Mouse (Mus musculus) forebrain, embryonic 16.5 days (tissue): ENCODE measurements around the gene Smap1. TPM values are rescaled to one million over a fixed set of nuclear protein-coding genes. Genes with fewer than 3 reads are reported as not detected.
A peak's percentile ranks its signal among the peaks of the same experiment; 100 is the strongest.

Experiments used
- ATAC-seq: fragments of 200-750 bp; cut with Nextera tagmentation; 2 replicates; pipeline ENCODE4 v1.8.0; 2017; ENCODE audit warnings: mild to moderate bottlenecking, moderate library complexity
- H3K27ac ChIP-seq: fragments of 300-500 bp; sonication (generic); 2 replicates; pipeline ENCODE4 v1.5.1; 2014; ENCODE audit warnings: low read length, control low read depth
- H3K27me3 ChIP-seq: fragments of 300-500 bp; sonication (generic); replicated peaks from 2 replicates; pipeline ENCODE4 v1.6.1; 2014; ENCODE audit warnings: low read length; ENCODE audit not compliant: control insufficient read depth, insufficient read depth
- H3K36me3 ChIP-seq: fragments of 300-500 bp; sonication (generic); 2 replicates; pipeline ENCODE4 v1.6.1; 2014; ENCODE audit not compliant: control insufficient read depth, insufficient read depth
- H3K4me1 ChIP-seq: fragments of 300-500 bp; sonication (generic); replicated peaks from 2 replicates; pipeline ENCODE4 v1.6.1; 2014; ENCODE audit warnings: low read length; ENCODE audit not compliant: control insufficient read depth, insufficient read depth
- H3K4me2 ChIP-seq: fragments of 300-500 bp; sonication (generic); 2 replicates; pipeline ENCODE4 v1.6.1; 2014; ENCODE audit warnings: mild to moderate bottlenecking, low read length, control low read depth
- H3K4me3 ChIP-seq: fragments of 300-500 bp; sonication (generic); replicated peaks from 2 replicates; pipeline ENCODE4 v1.5.1; 2014; ENCODE audit warnings: mild to moderate bottlenecking, low read length, control low read depth
- H3K9ac ChIP-seq: fragments of 300-500 bp; sonication (generic); replicated peaks from 2 replicates; pipeline ENCODE4 v1.6.1; 2014; ENCODE audit warnings: low read depth, low read length, control low read depth
- H3K9me3 ChIP-seq: fragments of 300-500 bp; sonication (generic); 2 replicates; pipeline ENCODE4 v1.6.1; 2016; ENCODE audit warnings: low read length; ENCODE audit not compliant: control insufficient read depth
- WGBS: fragments of 180-500 bp; shearing (Covaris S2); extraction: QIAGEN DNeasy Blood & Tissue Kit; methylation state at CpG from one replicate; pipeline ENCODE4 v1.1.7; 2014; 5-methylcytosine and 5-hydroxymethylcytosine counted together
- polyA plus RNA-seq: library from polyadenylated mRNA; unstranded; fragments of >200 nt; fragmentation: Nextera tagmentation; extraction: Ambion mirVana; gene quantifications from 2 replicates; pipeline ENCODE4 v1.2.1, GENCODE M21; 2015

The Smap1 gene
- polyA plus RNA-seq, 1 experiment from 2014 or later = 85.7 TPM

DNA sequence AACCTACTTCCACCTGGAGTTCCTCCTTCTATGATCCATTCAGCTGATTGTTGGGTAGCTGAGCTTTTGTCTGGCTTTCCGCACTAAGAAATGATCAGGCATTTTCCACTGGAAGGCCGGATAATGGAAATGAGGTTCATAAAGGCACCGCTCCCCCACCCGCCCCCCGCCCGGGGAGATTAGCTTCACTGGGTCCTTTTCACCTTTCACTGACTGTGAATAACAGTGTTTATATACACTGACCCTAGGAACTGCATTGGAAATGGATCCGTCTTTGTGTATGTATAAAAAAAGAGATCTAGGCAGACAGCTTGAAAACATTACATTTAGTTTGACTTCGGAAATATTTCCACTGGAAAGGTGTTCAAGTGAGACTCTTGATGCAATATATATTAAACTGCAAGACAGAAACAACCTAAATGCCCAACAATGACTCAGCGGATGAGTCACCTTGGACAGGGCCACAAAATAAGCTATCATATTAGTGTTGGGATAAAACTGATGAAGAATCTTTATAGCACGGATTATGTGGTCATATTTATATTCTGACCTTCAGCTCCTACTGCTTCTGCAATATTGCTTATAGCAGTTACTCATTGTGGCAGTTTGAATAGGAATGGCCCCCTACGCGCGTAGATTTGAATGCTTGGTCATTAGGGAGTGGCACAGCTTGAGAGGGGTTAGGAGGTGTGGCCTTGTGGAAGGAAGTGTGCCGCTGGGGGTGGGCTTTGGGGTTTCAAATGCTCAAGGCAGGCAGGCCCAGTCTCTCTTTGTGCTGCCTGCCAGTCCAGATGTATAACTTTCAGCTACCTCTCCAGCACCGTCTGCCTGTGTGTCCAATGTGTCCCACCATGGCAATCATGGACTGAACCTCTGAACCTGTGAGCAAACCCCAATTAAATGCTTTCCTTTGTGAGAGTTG lies 26.9 kb upstream of the Smap1 start:
- no peak for ATAC-seq
- H3K27me3 ChIP-seq = no peaks in the 10 kb centered on the region
- no peak overlapping the region for H3K9ac ChIP-seq
- H3K36me3 ChIP-seq = no peaks in the 10 kb centered on the region
- no peak overlapping the region for H3K27ac ChIP-seq
- no peaks in the 10 kb centered on the region for H3K9me3 ChIP-seq
- 41% methylated on average over 15 of the region's 15 CpGs for WGBS
- no peaks in the 10 kb centered on the region; the same call in 1 of the 2 replicates for H3K4me1 ChIP-seq
- H3K4me3 ChIP-seq = no peak overlapping the region
- no peak overlapping the region for H3K4me2 ChIP-seq

GRCm38 (mm10) chr1:23948290-23948689 lies 26.2 kb upstream of the Smap1 start:
- no peaks in the 10 kb centered on the region; the same call in 1 of the 2 replicates for H3K4me1 ChIP-seq
- no peaks in the 10 kb centered on the region for H3K9me3 ChIP-seq
- H3K27ac ChIP-seq = no peak overlapping the region
- ATAC-seq = 0 out of 2 replicates have a peak, but pooled peaks have one; percentile 12
- no peaks in the 10 kb centered on the region for H3K27me3 ChIP-seq
- no peak overlapping the region for H3K4me2 ChIP-seq
- H3K36me3 ChIP-seq = no peaks in the 10 kb centered on the region
- H3K4me3 ChIP-seq = no peak overlapping the region
- no peak overlapping the region for H3K9ac ChIP-seq
- 17% methylated on average over 7 of the region's 7 CpGs for WGBS

GRCm38 (mm10) chr1:23944076-23944475 lies 22.0 kb upstream of the Smap1 start:
- no peak overlapping the region for H3K27ac ChIP-seq

GRCm38 (mm10) chr1:23943146-23943940 lies 21.2 kb upstream of the Smap1 start:
- no peak overlapping the region for H3K27ac ChIP-seq
- no peaks in the 10 kb centered on the region for H3K36me3 ChIP-seq
- H3K4me3 ChIP-seq = no peak overlapping the region
- no peaks in the 10 kb centered on the region for H3K9me3 ChIP-seq
- no peaks in the 10 kb centered on the region; the same call in 1 of the 2 replicates for H3K4me1 ChIP-seq
- ATAC-seq = no peak
- H3K27me3 ChIP-seq = no peaks in the 10 kb centered on the region
- H3K4me2 ChIP-seq = no peak overlapping the region
- WGBS = 76% methylated on average over 3 of the region's 3 CpGs
- H3K9ac ChIP-seq = no peak overlapping the region

More at GRCm38 (mm10) chr1:23944076-23944475, 22.0 kb upstream of the Smap1 start:
- no peak for ATAC-seq
- Histone ChIP-seq H3K4me1 (no peaks in the 10 kb centered on the region; the same call in 1 of the 2 replicates), H3K9me3 (no peaks in the 10 kb centered on the region), H3K36me3 (no peaks in the 10 kb centered on the region), H3K4me3 (no peak overlapping the region), H3K9ac (no peak overlapping the region), H3K4me2 (no peak overlapping the region), H3K27me3 (no peaks in the 10 kb centered on the region)
- WGBS = 94% methylated on average over 1 of the region's 1 CpGs

DNA sequence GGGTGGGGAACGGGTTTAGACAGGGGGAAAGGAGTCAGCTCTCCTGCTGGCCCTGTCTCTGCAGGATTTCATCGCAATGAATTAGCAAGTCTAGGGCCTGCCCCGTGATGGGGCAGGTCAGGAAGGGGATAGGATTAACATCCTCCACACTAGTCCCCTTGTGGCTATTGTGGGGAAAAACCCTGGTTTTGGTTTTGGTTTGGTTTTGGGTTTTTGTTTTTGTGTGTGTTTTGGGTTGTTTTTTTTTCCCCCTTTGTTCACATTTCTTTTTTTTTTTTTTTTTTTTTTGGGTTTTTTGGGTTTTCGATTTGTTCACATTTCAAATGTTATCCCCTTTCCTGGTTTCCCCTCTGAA lies 13.3 kb upstream of the Smap1 start:
- Histone ChIP-seq H3K9ac (0 out of 2 replicates have a peak overlapping the region, but pooled peaks have one; percentile 5), H3K27me3 (no peaks in the 10 kb centered on the region), H3K27ac (peak overlapping the region; percentile 37; the same call in 1 of the 2 replicates), H3K36me3 (no peaks in the 10 kb centered on the region), H3K4me1 (no peaks in the 10 kb centered on the region; the same call in 1 of the 2 replicates), H3K9me3 (no peaks in the 10 kb centered on the region), H3K4me3 (no peak overlapping the region), H3K4me2 (no peak overlapping the region)
- ATAC-seq = no peak
- WGBS = 25% methylated on average over 4 of the region's 4 CpGs

- Histone ChIP-seq H3K27me3 (no peaks in the 10 kb centered on the region), H3K36me3 (no peaks in the 10 kb centered on the region), H3K4me1 (no peaks in the 10 kb centered on the region; the same call in 1 of the 2 replicates), H3K4me2 (no peak overlapping the region), H3K9me3 (no peaks in the 10 kb centered on the region), H3K9ac (0 out of 2 replicates have a peak overlapping the region, but pooled peaks have one; percentile 5), H3K27ac (peak overlapping the region; percentile 37; the same call in 1 of the 2 replicates), H3K4me3 (no peak overlapping the region)
- ATAC-seq = peak; percentile 59
- WGBS = 50% methylated on average over 8 of the region's 8 CpGs
Observed at GRCm38 (mm10) chr1:23934669-23935407, 12.7 kb upstream of the Smap1 start.

DNA sequence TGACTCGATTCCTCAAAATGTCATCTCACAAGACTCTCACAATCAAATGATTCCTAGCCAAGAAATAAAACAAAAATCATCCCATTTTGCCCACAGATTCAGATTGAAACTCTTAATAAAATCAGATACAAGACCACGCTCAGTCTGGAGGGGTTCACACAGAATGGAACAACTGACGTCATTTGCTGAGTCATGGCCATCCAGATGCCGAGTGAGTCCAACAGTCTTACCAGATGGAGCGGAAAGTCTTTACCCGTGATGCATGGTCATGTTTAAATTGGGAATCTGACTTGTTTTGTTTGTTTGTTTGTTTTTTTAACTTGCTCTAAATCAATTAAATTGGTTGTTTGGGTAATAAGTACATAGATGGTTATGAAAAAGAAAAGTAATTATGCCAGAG lies 7.3 kb upstream of the Smap1 start:
- H3K27ac ChIP-seq = no peak overlapping the region
- ATAC-seq = no peak
- H3K4me2 ChIP-seq = no peak overlapping the region
- no peak overlapping the region for H3K9ac ChIP-seq
- H3K4me3 ChIP-seq = no peak overlapping the region
- H3K36me3 ChIP-seq = no peaks in the 10 kb centered on the region
- H3K9me3 ChIP-seq = no peaks in the 10 kb centered on the region; the same call in 1 of the 2 replicates
- no peaks in the 10 kb centered on the region for H3K4me1 ChIP-seq
- no peaks in the 10 kb centered on the region for H3K27me3 ChIP-seq
- WGBS = 88% methylated on average over 6 of the region's 6 CpGs

- H3K27me3 ChIP-seq = no peaks in the 10 kb centered on the region
- no peak overlapping the region for H3K27ac ChIP-seq
- 81% methylated on average over 3 of the region's 3 CpGs for WGBS
- H3K9me3 ChIP-seq = no peaks in the 10 kb centered on the region; the same call in 1 of the 2 replicates
- ATAC-seq = no peak
- no peaks in the 10 kb centered on the region for H3K4me1 ChIP-seq
- no peaks in the 10 kb centered on the region for H3K36me3 ChIP-seq
- H3K4me3 ChIP-seq = no peak overlapping the region
- no peak overlapping the region for H3K9ac ChIP-seq
- H3K4me2 ChIP-seq = no peak overlapping the region
Observed at GRCm38 (mm10) chr1:23928371-23928770, 6.3 kb upstream of the Smap1 start.
